Mouse (Mus musculus): Measurements from ENCODE around the gene Ipo11. TPM values are rescaled to one million over a fixed set of nuclear protein-coding genes. Genes with fewer than 3 reads are reported as not detected.

The Ipo11 gene
- polyA plus RNA-seq, 1 experiment, result 24.5 TPM

- peaks cover 4% of the 10 kb centered on the region for H3K4me1 ChIP-seq (ENCODE audit: control insufficient read depth, insufficient read depth, low read length)
- H3K27ac ChIP-seq (ENCODE audit: control insufficient read depth, insufficient read depth, low read depth, low read length, poor library complexity), result no peak overlapping the region
- 63% methylated on average over 5 of the region's 5 CpGs for WGBS
- H3K4me3 ChIP-seq (replicated peaks; ENCODE audit: control insufficient read depth, low read depth, low read length), result no peak overlapping the region
- TF ChIP-seq POLR2A (IDR thresholded peaks at IDR 0.05; ENCODE audit: borderline replicate concordance, control insufficient read depth, low read depth, low read length) (no peak), CTCF (IDR thresholded peaks at IDR 0.05; ENCODE audit: control insufficient read depth, insufficient read depth, low read length) (no peak)
Observed at GRCm38 (mm10) chr13:106755892-106756291, 180.9 kb downstream of the Ipo11 start.

DNA sequence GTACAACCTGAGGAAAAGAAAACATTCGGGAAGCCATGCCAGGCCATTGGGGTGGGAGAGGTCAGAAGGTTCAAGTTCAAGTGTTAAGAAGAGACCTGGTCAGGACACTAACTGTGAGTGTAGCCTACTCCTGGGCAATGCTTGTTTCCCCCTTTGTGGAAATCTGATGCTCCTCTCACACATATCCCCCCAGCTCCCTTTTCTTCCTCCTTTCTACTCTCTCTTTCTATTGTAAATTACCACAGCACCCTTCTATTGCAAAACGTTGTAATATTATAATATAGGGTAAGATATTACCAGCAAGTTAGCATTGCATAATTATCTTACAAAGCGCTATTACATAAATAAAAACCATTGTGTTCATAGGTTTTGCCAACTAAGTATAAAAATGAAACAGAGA, 182.5 kb downstream of the Ipo11 start:
- WGBS, result 55% methylated on average over 3 of the region's 3 CpGs
- no peak overlapping the region for H3K27ac ChIP-seq (ENCODE audit: control insufficient read depth, insufficient read depth, low read depth, low read length, poor library complexity)
- H3K4me1 ChIP-seq (ENCODE audit: control insufficient read depth, insufficient read depth, low read length), result no peaks in the 10 kb centered on the region
- no peak overlapping the region for H3K4me3 ChIP-seq (replicated peaks; ENCODE audit: control insufficient read depth, low read depth, low read length)
- TF ChIP-seq POLR2A (IDR thresholded peaks at IDR 0.05; ENCODE audit: borderline replicate concordance, control insufficient read depth, low read depth, low read length), result no peak
- TF ChIP-seq CTCF (IDR thresholded peaks at IDR 0.05; ENCODE audit: control insufficient read depth, insufficient read depth, low read length), result no peak

DNA sequence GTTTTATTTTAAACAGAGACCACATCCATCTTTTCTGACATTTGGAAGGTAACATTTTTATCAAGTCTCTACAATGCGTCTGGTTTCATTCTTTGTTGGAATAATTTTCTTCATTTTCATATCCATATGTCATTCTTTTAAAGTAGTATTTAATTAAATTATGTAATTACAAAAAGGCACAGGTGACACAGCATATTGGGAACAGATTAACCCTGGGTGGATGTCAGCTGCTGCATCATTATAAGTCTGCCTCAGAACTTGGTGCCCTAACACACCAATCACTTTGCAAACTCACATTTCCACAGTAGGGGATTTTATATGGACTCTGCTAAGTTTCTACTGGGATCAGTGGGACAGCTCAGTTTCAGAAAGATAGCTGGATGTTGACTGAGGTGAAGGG, 184.8 kb downstream of the Ipo11 start:
- Histone ChIP-seq H3K4me3 (replicated peaks; ENCODE audit: control insufficient read depth, low read depth, low read length) (no peak overlapping the region), H3K4me1 (ENCODE audit: control insufficient read depth, insufficient read depth, low read length) (no peaks in the 10 kb centered on the region), H3K27ac (ENCODE audit: control insufficient read depth, insufficient read depth, low read depth, low read length, poor library complexity) (no peak overlapping the region)
- TF ChIP-seq CTCF (IDR thresholded peaks at IDR 0.05; ENCODE audit: control insufficient read depth, insufficient read depth, low read length) (no peak), POLR2A (IDR thresholded peaks at IDR 0.05; ENCODE audit: borderline replicate concordance, control insufficient read depth, low read depth, low read length) (no peak)
- WGBS, result 88% methylated on average over 1 of the region's 1 CpGs

GRCm38 (mm10) chr13:106746823-106747222, 189.9 kb downstream of the Ipo11 start:
- WGBS, result 75% methylated on average over 5 of the region's 5 CpGs
- Histone ChIP-seq H3K4me1 (ENCODE audit: control insufficient read depth, insufficient read depth, low read length) (no peaks in the 10 kb centered on the region), H3K27ac (ENCODE audit: control insufficient read depth, insufficient read depth, low read depth, low read length, poor library complexity) (no peak overlapping the region), H3K4me3 (replicated peaks; ENCODE audit: control insufficient read depth, low read depth, low read length) (no peak overlapping the region)
- no peak for TF ChIP-seq POLR2A (IDR thresholded peaks at IDR 0.05; ENCODE audit: borderline replicate concordance, control insufficient read depth, low read depth, low read length)
- TF ChIP-seq CTCF (IDR thresholded peaks at IDR 0.05; ENCODE audit: control insufficient read depth, insufficient read depth, low read length), result no peak

DNA sequence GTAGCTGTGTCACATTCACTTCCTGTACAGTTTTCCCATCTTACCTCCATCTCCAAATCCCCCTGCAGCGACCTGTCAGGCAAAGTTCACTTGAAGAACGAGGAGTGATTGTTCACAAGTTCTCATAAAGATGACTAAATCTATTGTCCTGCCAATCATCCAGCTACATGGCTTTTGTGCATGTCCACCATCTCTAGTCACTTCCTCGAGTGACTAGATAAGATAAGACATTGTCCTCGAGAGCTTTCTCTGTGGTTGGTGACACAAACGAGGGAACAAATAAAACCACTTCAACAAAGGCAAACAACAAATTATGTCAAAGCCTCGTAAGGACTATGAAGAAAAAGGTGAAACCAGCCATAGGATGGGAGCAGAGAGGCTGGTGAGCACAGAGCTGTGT, 191.6 kb downstream of the Ipo11 start:
- TF ChIP-seq POLR2A (IDR thresholded peaks at IDR 0.05; ENCODE audit: borderline replicate concordance, control insufficient read depth, low read depth, low read length), result no peak
- TF ChIP-seq CTCF (IDR thresholded peaks at IDR 0.05; ENCODE audit: control insufficient read depth, insufficient read depth, low read length), result no peak
- Histone ChIP-seq H3K4me3 (replicated peaks; ENCODE audit: control insufficient read depth, low read depth, low read length) (no peak overlapping the region), H3K4me1 (ENCODE audit: control insufficient read depth, insufficient read depth, low read length) (no peaks in the 10 kb centered on the region), H3K27ac (ENCODE audit: control insufficient read depth, insufficient read depth, low read depth, low read length, poor library complexity) (no peak overlapping the region)
- 27% methylated on average over 6 of the region's 6 CpGs for WGBS

Other genes starting within 250 kb of the Ipo11 start
- gene Dimt1, start 10.2 kb upstream of the Ipo11 start, polyA plus RNA-seq (2011; ENCODE audit: insufficient read depth, insufficient read length, low replicate concordance, missing spikeins), result 2.0 and 8.5 TPM in 2 replicates
- 39.5 and 70.7 TPM in 2 replicates for gene Kif2a, start 85.2 kb upstream of the Ipo11 start, polyA plus RNA-seq (2011; ENCODE audit: insufficient read depth, insufficient read length, low replicate concordance, missing spikeins)